ENCODE assay signal across 8 mouse cellular contexts in genomic region chr15:31601646-31602374, GRCm38 (mm10). TPM values are rescaled to one million over a fixed set of nuclear protein-coding genes. Genes with fewer than 3 reads are reported as not detected.
DNase-seq lines count a peak whose midpoint lies in the region; ATAC-seq lines count a peak whose summit lies in the region.

Cct5 (minus strand) TSS chr15:31601804.
Fam173b (plus strand) TSS chr15:31601852.

- peak; percentile 97 for DNase-seq in adipocyte (ENCODE audit: low spot score)
- DNase-seq in embryo, embryonic 10 days (ENCODE audit: low spot score) = peak; percentile 99
- peak; percentile 97 for DNase-seq in gastrocnemius, postnatal 10 days
- peak; percentile 99 for DNase-seq in induced T-regulatory cell, adult 2 months (ENCODE audit: low read depth)
- DNase-seq in left cerebral cortex, adult 9 months (ENCODE audit: low spot score in 2 of 2) = peak; percentile 93 to 98
- peak; percentile 96 for DNase-seq in right cerebral cortex, postnatal 14 days
- peak; percentile 98 for DNase-seq in urinary bladder, postnatal 36 days (ENCODE audit: low spot score in 2 of 2)

- peak; percentile 81 for ATAC-seq in megakaryocyte progenitor cell, adult 5-6 weeks (replicated peaks; ENCODE audit: poor library complexity)

RNA-seq across cellular contexts. Expression of gene Cct5, which starts in this region (rescaled TPM):
- 100 to 1,000 TPM; 248 to 264 TPM for total RNA-seq in gastrocnemius, postnatal 10 days (2021)
- total RNA-seq in megakaryocyte progenitor cell, adult 5-6 weeks (2015) = 536 and 576 TPM in 2 replicates
- total RNA-seq in megakaryocyte progenitor cell, adult 5-6 weeks (2017) = 522 and 555 TPM in 2 replicates

RNA-seq across cellular contexts. Expression of gene Fam173b, which starts in this region (rescaled TPM):
- total RNA-seq in gastrocnemius, postnatal 10 days (2021) = 10 to 100 TPM; 11.4 to 12.6 TPM
- 8.4 and 10.7 TPM in 2 replicates for total RNA-seq in megakaryocyte progenitor cell, adult 5-6 weeks (2015)
- 7.7 and 11.7 TPM in 2 replicates for total RNA-seq in megakaryocyte progenitor cell, adult 5-6 weeks (2017)

Comparison
In these comparisons a context has a peak if more than half of its experiments do, and no peak if none do; other contexts are left out.
1. Peak in every context shown above with its lines: DNase-seq and ATAC-seq.